Mouse (Mus musculus): ENCODE data around the gene Npcd. TPM values are rescaled to one million over a fixed set of nuclear protein-coding genes. Genes with fewer than 3 reads are reported as not detected.

The Npcd gene
- polyA plus RNA-seq, 1 experiment from 2014 or later, result not detected

DNA sequence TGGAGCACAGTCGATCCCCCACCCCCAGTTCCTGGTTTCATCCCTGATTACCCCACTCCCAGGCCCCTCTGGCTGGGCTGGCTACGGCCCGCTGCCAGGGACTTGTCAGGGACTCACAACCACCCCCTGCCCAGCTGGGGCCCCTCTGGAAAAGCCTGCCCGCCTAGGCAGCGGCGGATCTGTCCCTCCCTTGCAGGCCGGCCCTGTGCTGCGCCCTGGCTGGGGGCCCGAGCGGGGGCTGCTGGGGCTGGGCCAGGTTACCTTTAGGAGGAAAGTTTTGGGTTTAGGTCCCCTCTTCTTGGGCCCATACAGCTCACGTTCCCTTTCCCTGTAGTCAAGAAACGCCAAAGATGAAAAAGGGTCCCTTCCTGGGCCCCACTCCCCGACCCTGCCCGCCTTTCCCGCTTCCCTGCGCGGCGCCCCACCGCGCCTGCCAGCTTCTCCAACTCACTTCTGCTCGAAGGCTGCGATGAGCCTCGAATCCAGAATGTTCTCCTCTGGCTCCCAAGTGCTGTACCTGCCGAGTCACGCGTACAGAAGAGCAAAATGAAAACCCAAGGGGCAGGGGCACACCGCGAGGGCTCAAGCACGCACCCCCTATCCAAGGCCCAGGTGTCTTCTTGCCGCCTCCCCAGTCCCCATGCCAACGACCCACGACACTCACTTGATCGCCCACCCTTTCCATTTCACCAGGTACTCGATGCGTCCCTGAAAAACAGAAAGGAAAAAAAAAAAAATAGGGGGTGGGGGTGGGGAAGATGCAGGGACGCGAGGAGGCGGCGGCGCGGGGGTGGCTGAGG lies 586 bp downstream of the Npcd start:
- H3K4me2 ChIP-seq (ENCODE audit: low read depth, low read length), result peak overlapping the region; percentile 95
- under 1% methylated on average over 39 of the region's 41 CpGs for WGBS
- H3K36me3 ChIP-seq (ENCODE audit: control insufficient read depth, insufficient read depth, low read length), result no peaks in the 10 kb centered on the region
- H3K27ac ChIP-seq (ENCODE audit: low read length), result peak overlapping the region; percentile 87
- ATAC-seq, result peak; percentile 16
- H3K27me3 ChIP-seq (replicated peaks; ENCODE audit: control insufficient read depth, insufficient read depth, low read length), result no peaks in the 10 kb centered on the region
- no peaks in the 10 kb centered on the region for H3K9me3 ChIP-seq (ENCODE audit: control insufficient read depth, low read length)
- peak overlapping the region; percentile 77 for H3K4me3 ChIP-seq (ENCODE audit: low read length)
- H3K4me1 ChIP-seq (ENCODE audit: control insufficient read depth, insufficient read depth, low read length), result peaks cover 14% of the 10 kb centered on the region
- H3K9ac ChIP-seq (ENCODE audit: low read depth, low read length), result peak overlapping the region; percentile 72

DNA sequence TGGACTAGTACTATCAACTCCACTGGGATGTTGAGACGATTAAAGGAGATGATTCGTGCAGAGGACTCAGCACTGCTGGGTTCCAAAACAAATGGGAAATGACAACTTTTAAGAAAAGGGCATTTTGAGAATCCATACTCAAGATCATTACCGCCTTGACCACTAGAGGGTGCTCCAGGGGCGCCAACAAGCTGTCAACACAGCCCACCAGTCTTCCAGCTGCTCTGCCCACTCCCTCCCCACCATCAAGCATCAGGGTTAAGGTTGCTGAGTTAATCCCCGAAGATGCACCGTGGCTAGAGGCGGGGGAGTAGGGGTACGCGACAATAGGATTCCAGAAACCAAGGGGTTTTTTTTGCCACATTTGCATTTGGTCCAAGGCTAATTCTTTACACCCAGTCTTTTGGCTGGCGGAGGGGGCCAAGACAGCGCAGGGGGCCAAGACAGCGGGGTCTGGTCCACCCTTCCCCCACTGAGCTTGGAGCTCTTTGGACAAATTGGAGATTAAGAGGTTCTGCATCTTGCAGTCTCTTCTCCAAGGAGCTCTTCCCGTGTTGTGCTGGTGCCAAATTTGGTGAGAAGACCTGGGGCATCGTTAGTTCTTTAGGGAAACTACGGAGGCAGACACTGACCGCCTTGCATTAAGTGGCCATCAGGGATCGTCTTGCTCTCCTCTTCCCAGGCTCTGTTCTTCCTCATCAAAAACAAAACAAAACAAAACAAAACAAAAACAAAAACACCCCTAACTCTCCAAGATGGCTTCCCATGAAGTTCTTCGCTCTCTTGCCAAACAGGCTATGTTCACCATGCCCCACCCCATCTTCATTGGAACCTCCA lies 1.8 kb downstream of the Npcd start:
- no peak for ATAC-seq
- Histone ChIP-seq H3K9me3 (ENCODE audit: control insufficient read depth, low read length) (no peaks in the 10 kb centered on the region), H3K36me3 (ENCODE audit: control insufficient read depth, insufficient read depth, low read length) (peaks cover 7% of the 10 kb centered on the region; the same call in 1 of the 2 replicates), H3K9ac (ENCODE audit: low read depth, low read length) (peak overlapping the region; percentile 72; the same call in 1 of the 2 replicates), H3K4me3 (ENCODE audit: low read length) (peak overlapping the region; percentile 77), H3K27ac (ENCODE audit: low read length) (peak overlapping the region; percentile 87), H3K4me1 (ENCODE audit: control insufficient read depth, insufficient read depth, low read length) (peaks cover 14% of the 10 kb centered on the region), H3K27me3 (replicated peaks; ENCODE audit: control insufficient read depth, insufficient read depth, low read length) (no peaks in the 10 kb centered on the region), H3K4me2 (ENCODE audit: low read depth, low read length) (peak overlapping the region; percentile 95)
- WGBS, result 36% methylated on average over 18 of the region's 18 CpGs

- peaks cover 8% of the 10 kb centered on the region; the same call in 1 of the 2 replicates for H3K36me3 ChIP-seq (ENCODE audit: control insufficient read depth, insufficient read depth, low read length)
- H3K4me3 ChIP-seq (ENCODE audit: low read length), result no peak overlapping the region
- ATAC-seq, result no peak
- no peak overlapping the region for H3K9ac ChIP-seq (ENCODE audit: low read depth, low read length)
- H3K9me3 ChIP-seq (ENCODE audit: control insufficient read depth, low read length), result no peaks in the 10 kb centered on the region
- no peak overlapping the region for H3K4me2 ChIP-seq (ENCODE audit: low read depth, low read length)
- peaks cover 15% of the 10 kb centered on the region for H3K4me1 ChIP-seq (ENCODE audit: control insufficient read depth, insufficient read depth, low read length)
- no peak overlapping the region for H3K27ac ChIP-seq (ENCODE audit: low read length)
- no peaks in the 10 kb centered on the region for H3K27me3 ChIP-seq (replicated peaks; ENCODE audit: control insufficient read depth, insufficient read depth, low read length)
- WGBS, result 10% methylated on average over 4 of the region's 4 CpGs
Observed at GRCm38 (mm10) chr15:79830388-79830787, 3.6 kb downstream of the Npcd start.

DNA sequence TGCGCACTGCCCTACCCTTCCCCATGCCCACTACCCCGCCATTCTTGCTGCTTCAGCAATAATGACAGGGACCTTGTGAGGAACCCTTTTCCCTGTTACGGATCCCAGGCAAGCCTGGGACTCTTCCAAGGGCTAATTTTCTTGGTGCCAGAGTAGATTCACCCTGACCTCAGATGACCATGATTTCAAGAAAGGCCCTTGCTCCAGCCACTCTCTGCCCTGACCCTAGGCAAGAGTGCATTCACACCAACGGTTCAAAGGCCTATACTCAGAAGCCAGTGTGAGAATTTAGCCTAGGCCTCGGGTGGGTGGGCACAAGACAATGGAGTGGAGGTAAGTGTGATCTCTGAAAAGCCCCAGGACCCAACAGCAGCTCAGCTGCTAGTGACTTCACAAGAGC lies 4.6 kb downstream of the Npcd start:
- H3K36me3 ChIP-seq (ENCODE audit: control insufficient read depth, insufficient read depth, low read length), result peaks cover 8% of the 10 kb centered on the region; the same call in 1 of the 2 replicates
- no peak overlapping the region for H3K4me2 ChIP-seq (ENCODE audit: low read depth, low read length)
- H3K27ac ChIP-seq (ENCODE audit: low read length), result no peak overlapping the region
- no peak for ATAC-seq
- no peaks in the 10 kb centered on the region for H3K27me3 ChIP-seq (replicated peaks; ENCODE audit: control insufficient read depth, insufficient read depth, low read length)
- WGBS, result 84% methylated on average over 5 of the region's 5 CpGs
- no peaks in the 10 kb centered on the region for H3K9me3 ChIP-seq (ENCODE audit: control insufficient read depth, low read length)
- H3K9ac ChIP-seq (ENCODE audit: low read depth, low read length), result no peak overlapping the region
- H3K4me1 ChIP-seq (ENCODE audit: control insufficient read depth, insufficient read depth, low read length), result peaks cover 18% of the 10 kb centered on the region
- no peak overlapping the region for H3K4me3 ChIP-seq (ENCODE audit: low read length)

DNA sequence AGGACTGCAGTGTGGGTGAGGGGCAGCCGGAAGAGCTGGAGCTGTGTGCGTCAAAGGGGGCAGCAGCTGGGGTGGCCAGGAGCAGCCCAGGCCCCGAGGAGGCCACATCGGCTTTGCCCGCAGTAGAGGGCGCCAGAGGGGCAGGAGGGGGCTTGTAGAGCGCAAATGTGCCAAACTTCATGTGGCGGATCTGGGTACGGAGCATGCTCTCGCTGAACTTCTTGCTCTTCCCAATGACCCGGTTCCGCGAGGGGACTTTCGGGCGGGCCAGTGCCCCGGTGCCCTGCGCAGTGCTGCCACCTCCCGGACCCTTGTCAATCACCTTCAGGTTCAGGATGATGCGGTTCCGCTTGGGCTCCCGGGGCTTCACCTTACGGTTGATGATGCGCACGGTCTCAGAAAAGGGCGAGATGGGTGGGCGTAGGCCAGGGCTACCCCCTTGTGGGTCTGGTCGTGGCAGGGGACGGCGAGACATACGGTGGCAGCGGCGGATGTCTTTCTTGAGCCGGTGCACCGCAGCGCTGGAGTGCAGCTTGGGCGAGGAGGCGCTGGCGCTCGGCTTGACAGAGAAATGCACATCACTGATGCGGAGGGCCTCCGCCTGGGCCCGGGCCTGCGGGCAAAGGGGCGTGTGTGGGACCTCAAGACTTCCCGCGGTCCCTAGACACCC lies 5.5 kb downstream of the Npcd start:
- no peak overlapping the region for H3K4me3 ChIP-seq (ENCODE audit: low read length)
- WGBS, result 65% methylated on average over 46 of the region's 46 CpGs
- peaks cover 8% of the 10 kb centered on the region; the same call in 1 of the 2 replicates for H3K36me3 ChIP-seq (ENCODE audit: control insufficient read depth, insufficient read depth, low read length)
- H3K4me2 ChIP-seq (ENCODE audit: low read depth, low read length), result 0 out of 2 replicates have a peak overlapping the region, but pooled peaks have one; percentile 11
- H3K27me3 ChIP-seq (replicated peaks; ENCODE audit: control insufficient read depth, insufficient read depth, low read length), result no peaks in the 10 kb centered on the region
- ATAC-seq, result no peak
- no peak overlapping the region for H3K9ac ChIP-seq (ENCODE audit: low read depth, low read length)
- no peaks in the 10 kb centered on the region for H3K9me3 ChIP-seq (ENCODE audit: control insufficient read depth, low read length)
- H3K27ac ChIP-seq (ENCODE audit: low read length), result no peak overlapping the region
- H3K4me1 ChIP-seq (ENCODE audit: control insufficient read depth, insufficient read depth, low read length), result peaks cover 20% of the 10 kb centered on the region

DNA sequence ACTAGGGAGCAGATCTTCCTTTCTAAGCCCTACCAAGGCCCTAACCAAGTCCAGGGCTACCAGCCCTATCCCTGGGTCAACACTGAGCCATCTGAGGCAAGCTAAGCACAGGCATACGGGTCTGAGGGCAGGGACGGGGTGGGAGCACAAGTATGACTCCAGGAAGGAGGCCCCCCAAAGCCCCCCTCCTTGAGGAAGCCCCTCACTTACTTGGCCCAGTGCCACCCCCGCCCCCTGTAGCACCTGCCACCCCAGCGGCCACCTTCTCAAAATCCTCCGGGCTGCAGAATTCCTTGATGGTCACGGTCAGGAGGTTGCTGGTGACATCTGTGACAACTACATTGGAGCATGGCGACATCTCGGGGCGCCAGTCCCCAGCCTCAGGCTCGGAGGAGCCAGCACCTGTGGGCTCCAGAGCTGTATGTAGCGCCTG lies 6.2 kb downstream of the Npcd start:
- ATAC-seq, result no peak
- Histone ChIP-seq H3K4me1 (ENCODE audit: control insufficient read depth, insufficient read depth, low read length) (peaks cover 18% of the 10 kb centered on the region), H3K4me3 (ENCODE audit: low read length) (no peak overlapping the region), H3K27me3 (replicated peaks; ENCODE audit: control insufficient read depth, insufficient read depth, low read length) (no peaks in the 10 kb centered on the region), H3K27ac (ENCODE audit: low read length) (no peak overlapping the region), H3K9ac (ENCODE audit: low read depth, low read length) (no peak overlapping the region), H3K36me3 (ENCODE audit: control insufficient read depth, insufficient read depth, low read length) (peaks cover 8% of the 10 kb centered on the region; the same call in 1 of the 2 replicates), H3K9me3 (ENCODE audit: control insufficient read depth, low read length) (no peaks in the 10 kb centered on the region), H3K4me2 (ENCODE audit: low read depth, low read length) (no peak overlapping the region)
- WGBS, result 92% methylated on average over 11 of the region's 11 CpGs

- H3K27ac ChIP-seq (ENCODE audit: low read length), result no peak overlapping the region
- WGBS, result 86% methylated on average over 14 of the region's 14 CpGs
- peaks cover 8% of the 10 kb centered on the region; the same call in 1 of the 2 replicates for H3K36me3 ChIP-seq (ENCODE audit: control insufficient read depth, insufficient read depth, low read length)
- peaks cover 12% of the 10 kb centered on the region for H3K4me1 ChIP-seq (ENCODE audit: control insufficient read depth, insufficient read depth, low read length)
- H3K4me3 ChIP-seq (ENCODE audit: low read length), result no peak overlapping the region
- H3K27me3 ChIP-seq (replicated peaks; ENCODE audit: control insufficient read depth, insufficient read depth, low read length), result no peaks in the 10 kb centered on the region
- H3K9me3 ChIP-seq (ENCODE audit: control insufficient read depth, low read length), result no peaks in the 10 kb centered on the region
- no peak overlapping the region for H3K9ac ChIP-seq (ENCODE audit: low read depth, low read length)
- no peak for ATAC-seq
- H3K4me2 ChIP-seq (ENCODE audit: low read depth, low read length), result no peak overlapping the region
Observed at GRCm38 (mm10) chr15:79827061-79827777, 6.8 kb downstream of the Npcd start.

DNA sequence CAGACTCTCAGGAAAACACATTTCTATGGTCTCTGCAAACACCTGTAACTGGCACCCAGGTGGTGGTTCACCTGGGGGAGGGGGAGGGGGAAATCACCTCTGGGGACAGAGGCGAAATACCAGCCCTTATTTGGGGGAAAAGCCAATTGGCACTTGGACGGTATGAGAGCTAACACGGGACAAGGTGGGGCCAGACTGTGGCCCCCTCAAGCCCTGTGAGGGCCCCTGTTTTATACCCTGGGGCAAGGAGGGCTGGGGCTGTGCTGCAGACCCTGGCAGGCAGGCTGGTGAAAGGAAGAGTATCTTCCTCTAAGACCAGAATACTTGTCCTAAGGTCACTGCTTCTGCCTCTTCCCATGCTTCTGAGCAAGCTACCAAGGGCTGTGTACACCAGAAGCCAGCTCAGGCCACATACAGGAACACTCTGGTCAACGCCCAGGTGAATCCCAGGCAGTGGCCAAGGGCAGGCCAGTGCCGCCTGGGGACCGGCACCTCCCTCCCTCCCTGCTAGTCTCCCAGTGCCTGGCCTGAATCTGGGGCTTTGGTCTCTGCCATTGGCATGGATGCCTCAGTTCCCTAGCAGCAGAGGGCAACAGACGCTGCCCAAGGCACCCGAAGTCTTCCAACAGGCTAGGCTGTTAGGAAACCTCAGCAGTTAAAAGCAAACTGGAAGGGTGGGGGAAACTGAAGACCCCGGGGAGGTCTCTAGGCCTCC lies 7.7 kb downstream of the Npcd start:
- Histone ChIP-seq H3K4me2 (ENCODE audit: low read depth, low read length) (no peak overlapping the region), H3K4me3 (ENCODE audit: low read length) (no peak overlapping the region), H3K4me1 (ENCODE audit: control insufficient read depth, insufficient read depth, low read length) (peaks cover 6% of the 10 kb centered on the region), H3K27me3 (replicated peaks; ENCODE audit: control insufficient read depth, insufficient read depth, low read length) (no peaks in the 10 kb centered on the region), H3K27ac (ENCODE audit: low read length) (no peak overlapping the region), H3K36me3 (ENCODE audit: control insufficient read depth, insufficient read depth, low read length) (peaks cover 8% of the 10 kb centered on the region; the same call in 1 of the 2 replicates), H3K9ac (ENCODE audit: low read depth, low read length) (no peak overlapping the region), H3K9me3 (ENCODE audit: control insufficient read depth, low read length) (no peaks in the 10 kb centered on the region)
- ATAC-seq, result no peak
- 85% methylated on average over 9 of the region's 9 CpGs for whole genome bisulfite sequencing

Measured in intestine, embryonic 16.5 days (tissue).